Mouse (Mus musculus) CH12.LX (cell line): ENCODE measurements around the gene Ttyh2.

Source experiments
- CHD1 ChIP-seq: IDR thresholded peaks from 2 replicates; pipeline ENCODE4 v1.6.1; 2012; ENCODE audit warnings: low read depth, low read length, improper control_type of control experiment, inconsistent platforms
- CTCF ChIP-seq, 2 experiments: IDR thresholded peaks in 1 of 2; conservative IDR thresholded peaks in 1 of 2; 2 replicates each; pipeline ENCODE4 v1.5.1; 2011 to 2012; ENCODE audit warnings: low read depth in 2 of 2, low read length in 2 of 2, improper control_type of control experiment in 1 of 2, inconsistent platforms in 1 of 2, mild to moderate bottlenecking in 1 of 2, moderate library complexity in 1 of 2
- EP300 ChIP-seq: IDR thresholded peaks from 2 replicates; pipeline ENCODE4 v1.6.1; 2011; ENCODE audit warnings: low read length, improper control_type of control experiment
- POLR2A ChIP-seq: IDR thresholded peaks from 2 replicates; pipeline ENCODE4 v1.6.1; 2011; ENCODE audit warnings: low read depth, mild to moderate bottlenecking, improper control_type of control experiment, low read length

GRCm38 (mm10) chr11:114723030-114723429, 47.8 kb downstream of the Ttyh2 start:
- no peak for TF ChIP-seq CTCF (conservative IDR thresholded peaks at IDR 0.05 in 1 of 2, IDR thresholded peaks at IDR 0.05 in 1 of 2; ENCODE audit: low read depth in 2 of 2, low read length in 2 of 2)
- peak; percentile 62 for TF ChIP-seq EP300
- TF ChIP-seq POLR2A = no peak
- no peak for TF ChIP-seq CHD1
